Mouse (Mus musculus) adrenal gland, postnatal 4 days (tissue): ENCODE results near the gene Lrrc75b. TPM values are rescaled to one million over a fixed set of nuclear protein-coding genes. Genes with fewer than 3 reads are reported as not detected.
"Not testable (repeated sequence)": the region's sequence is repeated elsewhere in the genome, so short reads cannot be mapped to it uniquely, and the experiment has no call there.

Experiments
- DNase-seq, 2 experiments: peaks; one replicate each; pipeline ENCODE4 v3.0.0; 2021 to 2022; ENCODE audit warnings: low spot score in 2 of 2, mixed read lengths in 2 of 2
- total RNA-seq, 2 experiments: library from RNA; stranded (reverse); gene quantifications; 2 replicates each; pipeline ENCODE4 v1.2.3; 2021

Lrrc75b gene
- total RNA-seq, 2 experiments from 2014 or later: 1.8 to 4.0 TPM

DNA sequence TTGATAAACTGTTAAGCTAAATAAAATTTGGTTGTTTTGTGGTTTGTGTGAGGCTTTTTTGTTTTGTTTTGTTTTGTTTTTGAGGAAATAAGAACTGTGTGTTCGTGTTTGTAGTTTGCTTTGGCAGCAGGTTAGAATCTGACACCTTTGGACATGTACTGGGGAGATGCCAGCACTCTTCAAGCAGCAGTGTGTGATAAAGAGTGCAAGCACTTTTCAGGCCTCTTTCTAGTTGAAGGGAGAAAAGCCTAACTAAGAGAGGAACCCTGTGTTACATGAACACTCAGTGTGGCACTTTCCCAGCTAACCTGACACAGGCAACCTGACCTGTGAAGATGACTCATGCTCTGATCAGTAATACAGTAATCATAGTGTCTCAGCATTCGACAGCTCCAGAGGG, 24.7 kb downstream of the Lrrc75b start:
- DNase-seq: no peak

DNA sequence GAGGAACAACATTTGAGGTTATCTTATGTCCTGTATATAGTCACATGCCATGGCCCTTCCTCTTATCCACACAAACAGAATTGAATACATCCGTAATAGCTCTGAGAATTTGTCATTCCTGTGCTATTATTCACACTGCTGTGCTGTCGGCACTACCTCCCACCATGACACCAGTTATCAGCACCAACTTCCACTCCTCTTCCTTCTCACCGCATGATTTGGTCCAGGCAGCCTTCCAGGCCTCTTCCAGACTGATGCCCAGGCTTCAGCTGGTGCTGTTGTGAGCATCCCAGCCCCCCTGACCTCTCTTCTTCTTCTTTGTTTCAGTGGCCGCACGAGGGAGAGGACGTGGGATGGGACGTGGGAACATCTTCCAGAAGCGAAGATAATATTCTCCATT, 25.2 kb downstream of the Lrrc75b start:
- no peak for DNase-seq

DNA sequence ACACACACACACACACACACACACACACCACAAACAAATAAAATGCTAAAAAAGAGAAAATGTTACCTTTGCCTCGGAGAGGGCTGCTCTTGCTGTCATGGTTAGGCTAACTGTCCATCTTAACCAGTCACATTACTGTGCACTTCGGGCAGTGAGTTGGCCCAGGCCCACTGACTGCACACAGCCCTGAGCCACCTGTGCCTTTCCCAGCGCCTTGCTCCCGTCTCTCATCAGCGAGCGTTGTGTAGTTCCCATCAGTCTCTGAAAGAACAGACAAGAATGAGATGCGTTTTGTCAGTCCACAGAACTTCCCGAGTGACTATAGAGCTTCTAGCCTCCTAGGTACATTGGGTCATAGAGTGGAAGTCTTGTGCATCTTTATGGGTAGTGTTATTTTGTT, 25.9 kb downstream of the Lrrc75b start:
- DNase-seq: no peak

DNA sequence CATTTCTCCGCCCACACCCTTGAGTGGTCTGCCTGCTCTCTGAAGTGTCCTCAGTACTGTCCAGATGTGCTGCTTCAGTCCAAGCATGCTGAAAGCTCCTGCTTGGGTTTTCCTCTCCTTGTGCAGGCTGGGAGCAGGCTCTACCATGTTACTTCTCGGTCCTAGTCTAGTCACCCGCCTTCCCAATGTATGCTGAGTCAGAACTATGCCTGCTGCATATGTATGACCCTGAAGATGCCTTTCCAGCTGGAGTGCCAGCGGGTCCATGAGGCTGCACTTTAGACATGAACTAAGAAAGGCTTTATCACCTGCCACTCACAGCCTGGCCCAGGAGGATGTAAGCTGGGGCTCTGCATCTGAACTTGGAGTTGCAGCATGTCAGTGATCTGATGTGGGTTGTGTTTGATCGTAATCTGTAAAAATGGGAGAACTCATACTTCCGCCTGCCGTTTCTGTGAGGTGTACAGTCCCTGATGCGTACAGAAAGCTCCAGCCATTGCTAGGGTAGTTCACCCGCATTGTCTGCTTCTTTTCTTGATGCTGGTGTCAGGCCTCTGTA, 28.5 kb downstream of the Lrrc75b start:
- DNase-seq: no peak

DNA sequence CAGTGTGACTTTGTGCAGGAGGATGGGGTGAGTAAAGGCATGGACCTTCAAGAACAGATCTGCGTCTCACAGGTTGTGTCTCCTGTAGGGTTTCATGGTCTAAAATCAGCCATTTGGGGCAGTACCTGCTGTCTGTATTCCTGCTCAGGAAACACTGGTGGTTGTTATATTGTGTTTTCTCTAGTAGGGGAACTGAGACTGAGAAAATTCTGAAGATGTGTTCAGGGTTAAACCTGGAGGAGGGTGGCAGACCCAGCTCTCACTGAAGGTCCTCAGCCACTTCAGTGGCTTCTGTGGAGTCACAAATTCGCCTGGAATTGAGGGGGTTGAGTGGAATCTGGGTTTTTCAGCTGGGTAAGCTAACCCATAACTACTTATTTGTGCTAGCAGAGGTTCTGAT, 29.8 kb downstream of the Lrrc75b start:
- no peak for DNase-seq

DNA sequence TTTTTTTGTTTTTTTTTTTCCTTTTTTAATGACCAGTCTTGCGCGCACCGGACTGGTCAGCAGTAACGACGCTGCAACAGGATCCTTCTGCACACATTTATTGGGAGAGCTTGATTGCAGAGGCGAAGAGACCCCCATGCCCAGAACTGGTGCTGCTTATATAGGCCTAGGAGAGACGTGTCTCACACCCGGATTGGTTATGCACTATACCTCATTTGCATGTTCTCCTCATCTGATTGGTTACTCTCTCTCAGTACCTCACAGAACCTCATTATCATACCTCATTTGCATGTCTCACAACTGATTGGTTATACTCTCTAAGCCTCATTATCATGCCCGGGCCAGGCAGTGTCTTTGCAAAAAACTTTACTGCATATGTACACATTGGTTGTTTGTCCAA, 34.7 kb downstream of the Lrrc75b start:
- not testable (repeated sequence) for DNase-seq

DNA sequence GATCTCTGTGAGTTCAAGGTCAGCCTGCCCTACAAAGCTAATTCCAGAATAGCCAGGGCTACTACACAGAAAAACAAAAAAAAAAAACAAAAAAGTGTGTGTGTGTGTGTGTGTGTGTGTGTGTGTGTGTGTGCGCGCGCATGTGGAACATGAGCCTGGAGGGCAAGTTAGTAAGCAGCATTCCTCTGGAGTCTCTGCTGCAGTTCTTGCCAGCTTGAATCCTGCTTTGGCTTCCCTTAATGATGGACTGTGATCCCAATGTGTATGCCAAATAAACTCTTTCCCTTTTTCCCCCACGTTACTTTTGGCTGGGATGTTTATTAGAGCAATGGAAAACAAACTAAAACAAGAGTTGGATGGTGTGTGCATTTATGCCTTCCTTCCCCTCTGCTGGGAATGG, 38.5 kb downstream of the Lrrc75b start:
- DNase-seq: no peak

DNA sequence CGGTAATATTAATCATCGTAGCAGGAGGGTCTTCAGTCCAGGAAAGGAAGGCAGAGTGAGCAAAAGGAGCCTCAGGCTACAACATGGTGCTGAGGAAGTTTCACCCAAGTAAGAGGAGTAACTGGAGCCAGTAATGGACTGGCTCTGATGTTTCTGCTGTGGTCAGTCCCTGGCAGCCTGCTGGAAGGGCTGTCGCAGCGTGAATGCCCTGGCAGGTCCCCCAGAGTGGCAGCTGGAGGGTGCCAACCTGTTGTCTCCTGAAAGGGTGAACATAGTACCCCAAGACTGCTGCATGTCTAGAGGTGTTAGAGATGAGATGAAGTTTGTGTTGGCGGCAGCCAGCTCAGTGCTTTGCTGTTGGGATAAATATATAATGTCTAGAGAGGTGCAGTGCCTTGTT, 39.5 kb downstream of the Lrrc75b start:
- DNase-seq: no peak

DNA sequence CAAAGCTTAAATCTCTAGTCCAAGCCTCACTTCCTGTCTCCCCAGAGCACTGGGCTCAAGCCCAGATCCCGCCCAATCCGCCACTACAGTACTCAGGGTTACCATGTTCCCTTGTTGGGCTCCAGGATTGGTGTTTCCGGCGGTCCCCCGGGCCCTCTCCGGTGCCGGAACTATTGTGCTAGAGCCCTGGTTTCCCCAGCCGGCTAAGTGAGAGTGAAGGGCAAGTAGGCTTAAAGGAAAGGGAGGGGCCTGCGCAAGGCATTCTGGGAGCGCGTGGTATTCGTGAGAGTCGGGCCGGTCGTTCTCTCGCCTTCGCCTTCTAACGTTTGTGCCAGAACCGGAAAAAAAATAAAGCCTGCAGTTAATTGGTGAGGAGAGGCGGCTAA, 42.4 kb downstream of the Lrrc75b start, which contains the start of gene Gucd1:
Gene Gucd1 (minus strand): TSS at position 215 of the 386 bp plus-strand sequence.
- peak; percentile 84 to 98 for DNase-seq

DNA sequence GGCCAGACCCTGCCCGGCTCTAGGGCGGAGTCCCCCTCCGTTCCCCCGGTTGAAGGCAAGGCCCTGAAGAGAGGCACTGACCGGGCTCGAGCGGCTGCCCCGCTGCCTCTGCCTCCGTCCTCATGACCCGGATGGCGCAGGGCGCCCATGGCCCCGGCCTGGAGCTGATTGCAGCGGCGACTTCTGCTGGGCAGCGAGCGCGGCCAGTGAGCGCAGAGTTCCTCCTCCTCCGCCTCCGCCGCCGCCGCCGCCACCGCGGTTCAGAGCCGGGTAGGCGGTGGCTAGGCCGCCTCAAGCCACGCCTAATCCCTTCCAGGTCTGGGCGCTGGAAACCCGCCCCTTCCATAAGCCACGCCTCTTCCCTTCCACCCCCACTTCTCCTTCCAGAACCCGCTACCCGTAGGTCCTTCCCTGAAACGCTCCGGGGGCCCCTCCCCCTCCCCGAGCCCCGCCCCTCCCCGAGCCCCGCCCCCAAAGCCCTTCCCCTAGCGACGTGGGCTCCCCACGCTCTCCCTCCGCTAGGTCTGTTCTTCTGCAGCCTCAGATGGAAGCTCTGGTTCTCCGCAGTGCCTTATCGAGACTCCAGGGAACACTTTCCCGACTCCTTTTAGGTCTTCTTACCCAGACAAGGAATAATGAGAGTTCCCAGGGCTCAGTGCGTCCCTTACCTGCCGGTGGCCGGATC, 42.9 kb downstream of the Lrrc75b start, which contains the start of gene Snrpd3:
Gene Snrpd3 (plus strand): TSS at position 479 of the 685 bp plus-strand sequence.
- peak; percentile 78 to 82 for DNase-seq

DNA sequence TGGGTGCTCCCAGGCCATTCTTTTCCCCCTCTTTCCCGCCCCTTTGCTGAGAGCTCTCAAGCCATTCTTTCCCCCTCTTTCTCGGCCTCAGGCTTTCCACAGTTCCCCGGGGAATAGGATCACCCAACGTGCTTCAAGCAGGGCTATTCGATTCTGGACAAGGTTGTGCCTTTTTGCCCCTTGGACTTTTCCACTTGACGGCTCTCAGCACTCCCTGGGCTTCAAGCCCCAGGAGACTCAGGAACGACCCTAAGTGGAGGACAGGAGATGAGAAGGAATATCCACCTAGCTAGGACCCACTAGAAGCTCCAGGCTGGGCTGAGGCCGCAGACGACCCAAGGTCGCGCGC, 43.4 kb downstream of the Lrrc75b start:
- no peak for DNase-seq

DNA sequence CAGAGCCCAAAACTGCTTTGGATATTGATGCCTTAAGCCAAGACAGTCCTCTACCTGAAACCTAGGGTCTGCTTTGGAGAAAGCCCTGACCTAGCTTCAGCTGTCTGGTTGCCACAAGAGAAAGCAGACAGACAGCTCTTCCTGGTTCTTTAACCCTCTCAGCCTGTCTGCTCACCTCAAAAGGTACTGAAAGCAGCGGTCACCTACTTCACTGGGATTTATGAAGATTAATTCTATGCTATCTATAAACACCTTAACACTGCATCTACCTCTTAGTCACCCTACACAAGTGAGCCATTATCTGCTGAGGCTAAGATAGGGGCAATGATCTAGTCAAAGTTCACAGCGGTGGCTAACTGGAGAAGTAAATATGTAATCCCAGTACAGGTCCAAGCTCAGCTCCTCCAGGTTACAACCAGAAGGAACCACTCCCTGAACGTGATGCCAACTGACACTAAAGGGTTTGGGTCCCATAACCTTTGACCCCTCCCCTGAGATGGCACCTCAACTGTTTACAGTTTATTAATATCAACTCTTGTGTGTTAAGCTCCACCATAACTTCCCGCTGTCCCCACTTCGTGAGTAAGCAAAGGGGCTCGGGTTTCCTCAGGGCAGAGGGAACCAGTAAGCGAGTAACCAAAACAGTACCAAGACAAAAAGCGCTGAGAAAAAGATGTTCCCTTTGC, 43.9 kb downstream of the Lrrc75b start:
- DNase-seq: no peak

DNA sequence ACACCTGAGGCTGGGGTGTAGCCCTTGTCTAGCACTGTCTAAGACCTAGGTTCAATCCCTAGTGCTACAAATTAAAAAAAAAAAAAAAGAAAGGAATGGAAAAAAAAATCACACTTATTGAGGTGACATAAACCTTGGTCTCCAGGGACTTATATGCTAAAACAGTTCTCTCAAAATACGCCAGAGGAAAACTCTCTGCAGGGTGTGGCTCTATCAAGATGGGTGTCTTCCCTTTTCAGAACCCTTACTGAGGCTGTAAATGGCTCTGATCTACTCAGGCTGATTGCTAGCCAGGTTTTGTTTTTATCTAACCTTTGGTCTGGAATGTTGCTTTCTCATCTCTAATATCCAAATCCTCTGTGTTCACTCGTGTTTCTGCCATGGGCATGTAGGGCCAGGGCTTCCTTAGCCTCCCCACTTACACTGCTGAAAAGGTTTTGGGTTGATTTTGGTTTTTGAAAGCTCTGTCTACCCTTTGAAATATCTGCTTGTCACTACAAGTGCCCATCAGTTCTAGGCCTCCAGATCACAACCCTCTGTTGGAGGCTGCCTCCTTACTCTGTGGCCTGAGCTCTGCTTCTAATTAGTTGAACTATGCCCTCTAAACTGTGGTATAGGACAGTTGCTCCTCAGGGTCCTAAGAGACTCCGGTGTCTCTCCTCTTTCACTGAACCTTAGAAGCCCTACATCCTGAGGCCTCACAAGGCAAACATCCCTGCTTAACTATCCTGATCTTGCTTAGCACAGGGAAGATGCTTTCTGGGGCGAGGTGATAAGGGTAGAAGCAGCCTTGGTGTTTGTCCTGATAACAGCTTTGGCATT, 44.7 kb downstream of the Lrrc75b start:
- DNase-seq: no peak

DNA sequence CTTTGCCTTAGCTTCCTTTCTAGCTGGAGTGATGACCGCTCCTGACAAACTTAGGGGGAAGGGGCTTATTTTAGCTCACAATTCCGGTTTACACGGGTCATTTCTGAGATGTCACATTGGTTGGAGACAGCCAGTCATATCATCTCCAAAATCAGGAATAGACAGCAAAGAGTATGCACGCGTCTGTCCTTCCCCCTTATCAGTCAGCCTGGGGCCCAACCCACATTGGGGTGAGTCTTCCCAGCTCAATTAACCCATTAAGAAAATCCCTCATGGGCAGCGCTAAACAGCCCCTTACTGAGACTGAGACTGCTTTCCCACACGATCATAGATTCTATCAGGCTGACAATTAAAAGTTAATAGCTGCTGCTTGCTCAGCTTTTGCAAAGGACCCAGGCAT, 45.8 kb downstream of the Lrrc75b start:
- no peak for DNase-seq

DNA sequence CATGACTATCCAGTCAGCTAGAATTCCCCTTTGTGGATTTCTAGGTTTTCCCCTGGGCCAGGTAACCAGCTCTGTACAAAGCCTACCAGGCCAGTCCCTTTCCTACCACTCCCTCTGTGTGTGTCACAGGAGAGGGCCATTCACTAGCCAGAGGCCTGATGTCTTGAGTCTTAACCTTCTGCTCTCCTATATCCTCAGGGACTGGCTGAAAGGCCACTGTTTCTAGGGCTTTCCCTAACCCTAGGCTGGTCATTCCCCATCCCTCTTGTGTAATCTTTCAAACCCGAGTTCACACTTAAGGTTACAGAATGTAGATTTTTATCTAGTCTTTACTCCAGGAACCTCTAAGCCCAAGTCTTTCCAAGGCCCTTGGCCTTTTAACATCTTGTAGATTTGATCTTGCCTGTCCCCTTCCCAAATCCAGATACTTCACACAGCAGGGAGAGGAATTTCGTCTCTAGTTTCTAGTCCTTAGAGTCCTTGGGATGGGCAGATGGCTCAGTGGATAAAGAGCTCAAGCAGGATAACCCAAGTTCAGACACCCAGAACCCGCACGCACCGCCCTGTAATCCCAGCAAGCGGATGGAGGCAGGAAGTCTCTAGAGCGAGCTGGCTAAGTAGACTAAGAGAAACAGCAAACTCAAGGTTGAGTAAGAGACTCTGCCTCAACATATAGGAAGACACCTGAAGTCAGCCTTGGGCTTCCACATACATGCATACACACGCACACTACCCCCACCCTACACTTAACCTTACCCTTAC, 46.6 kb downstream of the Lrrc75b start:
- DNase-seq: no peak

DNA sequence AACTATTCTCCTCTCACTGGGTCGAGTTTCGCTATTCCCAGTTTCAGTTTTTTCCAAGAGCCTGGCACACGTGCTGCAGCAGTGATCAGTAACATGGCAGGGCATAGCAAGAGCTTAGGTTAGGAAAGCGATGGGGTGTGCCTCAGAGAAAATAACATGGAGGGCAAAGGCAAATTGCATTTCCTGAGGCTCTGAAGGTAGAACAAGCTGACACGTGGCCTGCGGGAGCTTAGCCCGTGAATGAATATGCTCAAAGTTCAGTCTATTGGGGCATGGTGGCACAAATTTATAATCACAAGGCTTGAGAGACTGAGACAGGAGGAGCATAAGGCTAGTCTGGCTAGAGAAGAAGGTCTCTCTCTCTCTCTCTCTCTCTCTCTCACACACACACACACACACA, 47.3 kb downstream of the Lrrc75b start:
- DNase-seq: no peak

DNA sequence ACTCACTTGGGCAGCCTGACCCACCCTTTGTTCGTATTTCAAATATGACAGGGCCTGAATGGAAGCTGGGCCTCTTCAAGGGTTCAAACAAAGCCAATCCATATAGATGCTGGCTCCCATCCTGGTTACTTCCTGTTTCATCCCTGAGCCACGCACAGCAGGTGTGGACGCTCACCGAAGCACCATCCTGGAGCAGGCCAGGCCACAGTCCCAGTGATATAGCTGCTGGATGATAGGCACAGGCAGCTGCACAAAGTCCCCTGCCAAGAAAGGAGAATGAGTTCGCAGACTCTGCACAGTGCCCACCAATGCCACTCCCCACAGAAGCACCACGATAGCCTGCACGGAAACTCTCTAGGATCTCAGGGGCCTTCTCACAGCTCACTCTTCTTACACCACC, 48.2 kb downstream of the Lrrc75b start:
- no peak for DNase-seq

DNA sequence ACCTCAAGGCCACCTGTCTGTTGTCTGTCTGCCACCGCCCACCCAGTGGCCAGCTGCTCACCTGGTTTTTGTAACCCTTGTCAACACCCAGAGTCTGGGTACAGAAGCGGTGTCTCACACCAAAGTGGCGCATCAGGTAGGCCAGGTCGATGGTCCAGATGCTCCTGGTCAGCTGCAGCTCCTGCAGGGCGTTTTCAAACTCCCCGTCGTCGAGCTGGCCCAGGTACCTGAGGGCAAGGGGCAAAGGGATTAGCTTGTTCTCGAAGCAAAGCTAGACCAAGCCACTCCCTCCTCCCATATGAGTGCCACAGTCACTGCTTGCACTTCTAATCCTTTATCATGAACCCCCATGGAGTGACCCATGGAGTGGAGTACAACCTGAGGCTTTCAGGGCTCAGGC, 49.1 kb downstream of the Lrrc75b start:
- no peak for DNase-seq

DNA sequence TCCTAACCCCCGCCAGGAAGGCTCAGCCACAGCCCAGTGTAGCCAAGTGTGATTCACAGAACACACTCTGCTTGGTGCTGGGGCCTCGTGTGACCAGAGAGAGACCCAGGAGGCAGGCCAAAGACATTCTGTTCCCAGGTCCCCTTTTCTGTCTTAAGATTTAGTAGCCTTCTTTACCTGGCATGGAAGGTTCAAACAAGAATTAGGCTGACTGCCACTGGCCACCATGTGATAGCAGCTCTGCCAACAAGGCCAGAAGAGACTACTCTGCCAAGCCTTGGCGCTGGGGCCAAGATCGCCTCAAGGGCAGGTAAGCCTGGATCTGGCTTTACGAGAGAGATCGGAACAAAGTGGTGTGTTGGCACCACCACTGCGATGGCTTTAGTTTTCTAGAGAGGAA, 49.7 kb downstream of the Lrrc75b start:
- no peak for DNase-seq

DNA sequence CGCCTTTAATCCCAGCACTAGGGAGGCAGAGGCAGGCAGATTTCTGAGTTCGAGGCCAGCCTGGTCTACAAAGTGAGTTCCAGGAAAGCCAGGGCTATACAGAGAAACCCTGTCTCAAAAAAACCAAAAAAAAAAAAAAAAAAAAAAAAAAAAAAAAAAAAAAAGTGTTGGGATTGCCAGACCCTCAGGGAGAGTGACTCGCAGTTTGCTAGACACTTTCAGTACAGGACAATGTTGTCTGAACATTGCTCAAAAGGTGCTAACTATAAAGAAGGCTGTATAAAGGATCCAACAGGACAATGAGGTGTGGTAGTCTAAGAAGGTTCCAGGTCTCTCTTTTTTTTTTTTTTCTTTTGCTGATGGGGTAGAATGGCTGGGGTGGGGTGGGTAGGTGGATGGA, 54.2 kb downstream of the Lrrc75b start:
- not testable (repeated sequence) for DNase-seq

DNA sequence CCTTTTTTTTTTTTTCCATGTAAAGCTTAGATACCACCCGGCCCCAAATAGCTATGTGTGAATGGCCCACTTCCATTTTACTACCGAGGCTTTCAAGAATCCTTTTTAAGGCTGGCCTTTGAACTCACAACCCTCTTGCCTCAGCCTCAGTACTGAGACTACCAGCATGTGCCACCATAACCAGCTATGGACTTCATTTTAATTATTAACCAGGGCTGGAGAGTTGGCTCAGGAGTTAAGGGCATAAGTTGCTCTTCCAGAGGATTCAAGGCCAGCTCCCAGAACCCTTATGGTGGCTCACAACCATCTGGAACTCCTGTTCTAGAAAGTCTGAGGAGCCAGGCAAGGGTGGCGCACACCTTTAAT, 55.0 kb downstream of the Lrrc75b start:
- no peak for DNase-seq
